Mouse (Mus musculus): ENCODE results near the gene Lmod3.

- TF ChIP-seq CTCF (IDR thresholded peaks at IDR 0.05; ENCODE audit: low read depth, low read length), result no peak
- no peak for TF ChIP-seq EP300 (IDR thresholded peaks at IDR 0.05; ENCODE audit: insufficient read depth, low read depth, low read length)
- no peak for TF ChIP-seq POLR2A (IDR thresholded peaks at IDR 0.05; ENCODE audit: insufficient read depth, low read length)
These were observed 41.5 kb downstream of the Lmod3 start for GRCm38 (mm10) chr6:97210962-97211601.

Measured in ES-Bruce4 (cell line).